Mouse (Mus musculus): ENCODE results near the gene Map6. TPM values are rescaled to one million over a fixed set of nuclear protein-coding genes. Genes with fewer than 3 reads are reported as not detected.
A peak's percentile ranks its signal among the peaks of the same experiment; 100 is the strongest.

Map6 gene
- polyA plus RNA-seq (2012; fragmentation: generic; extraction: Trizol), result 35.1 TPM

- H3ac ChIP-seq (ENCODE audit: control insufficient read depth, insufficient read length), result peak within 1 kb of the TSS; percentile 3
- peak within 1 kb of the TSS; percentile 83 for H3K4me2 ChIP-seq (ENCODE audit: low read depth)
- H3K4me3 ChIP-seq, result peak within 1 kb of the TSS; percentile 46
- peaks cover 15% of the 10 kb centered on the region for H3K79me2 ChIP-seq (ENCODE audit: control insufficient read depth, insufficient read depth)
- H3K36me3 ChIP-seq (ENCODE audit: control insufficient read depth, insufficient read depth), result no peaks in the 10 kb centered on the region
- TF ChIP-seq TCF3 (IDR thresholded peaks at IDR 0.05; ENCODE audit: insufficient read length, low read depth) (no peak), E2F4 (IDR thresholded peaks at IDR 0.05; ENCODE audit: insufficient read depth) (no peak), MYOG (IDR thresholded peaks at IDR 0.05; ENCODE audit: control insufficient read depth in 1 of 3, insufficient read depth in 1 of 3, insufficient read length in 2 of 3, low read depth in 2 of 3) (no peak), MYOD1 (IDR thresholded peaks at IDR 0.05; ENCODE audit: control insufficient read depth in 1 of 3, insufficient read length in 2 of 3, low read depth in 2 of 3) (no peak), TCF12 (IDR thresholded peaks at IDR 0.05; ENCODE audit: insufficient read depth, poor library complexity, severe bottlenecking) (no peak), REST (IDR thresholded peaks at IDR 0.05; ENCODE audit: insufficient read depth, insufficient read length) (no peak), POLR2AphosphoS2 (IDR thresholded peaks at IDR 0.05; ENCODE audit: insufficient read length, low read depth) (no peak)
- no peaks in the 10 kb centered on the region for H3K27me3 ChIP-seq (ENCODE audit: control insufficient read depth, insufficient read depth, insufficient read length)
Measured at GRCm38 (mm10) chr7:99267251-99267896, at the start of gene Map6. Map6 (plus strand) TSS chr7:99267447.

GRCm38 (mm10) chr7:99224225-99224624 is 43.0 kb upstream of the Map6 start:
- Histone ChIP-seq H3ac (ENCODE audit: control insufficient read depth, insufficient read length) (no peak overlapping the region), H3K36me3 (ENCODE audit: control insufficient read depth, insufficient read depth) (no peaks in the 10 kb centered on the region), H3K79me2 (ENCODE audit: control insufficient read depth, insufficient read depth) (no peaks in the 10 kb centered on the region), H3K27me3 (ENCODE audit: control insufficient read depth, insufficient read depth, insufficient read length) (no peaks in the 10 kb centered on the region), H3K4me3 (no peak overlapping the region), H3K4me2 (ENCODE audit: low read depth) (no peak overlapping the region)
- TF ChIP-seq SRF (IDR thresholded peaks at IDR 0.05; ENCODE audit: control insufficient read depth, insufficient read length, low read depth), result no peak
- no peak for TF ChIP-seq POLR2A (IDR thresholded peaks at IDR 0.05; ENCODE audit: insufficient read length, low read depth)

GRCm38 (mm10) chr7:99224648-99225190 is 42.5 kb upstream of the Map6 start:
- H3K36me3 ChIP-seq (ENCODE audit: control insufficient read depth, insufficient read depth), result no peaks in the 10 kb centered on the region
- no peak overlapping the region for H3K4me3 ChIP-seq
- TF ChIP-seq USF1 (IDR thresholded peaks at IDR 0.05; ENCODE audit: low read depth), result no peak
- no peak for TF ChIP-seq CEBPB (IDR thresholded peaks at IDR 0.05; ENCODE audit: insufficient read depth, poor library complexity, severe bottlenecking)
- no peak for TF ChIP-seq MAX (IDR thresholded peaks at IDR 0.05; ENCODE audit: low read depth)
- TF ChIP-seq POLR2AphosphoS2 (IDR thresholded peaks at IDR 0.05; ENCODE audit: insufficient read length, low read depth), result no peak
- TF ChIP-seq E2F4 (IDR thresholded peaks at IDR 0.05; ENCODE audit: insufficient read depth), result no peak
- no peak for TF ChIP-seq MYOG (IDR thresholded peaks at IDR 0.05; ENCODE audit: control insufficient read depth in 1 of 3, insufficient read depth in 1 of 3, insufficient read length in 2 of 3, low read depth in 2 of 3)
- TF ChIP-seq POLR2A (IDR thresholded peaks at IDR 0.05; ENCODE audit: insufficient read length, low read depth), result no peak
- TF ChIP-seq TCF3 (IDR thresholded peaks at IDR 0.05; ENCODE audit: insufficient read length, low read depth), result no peak
- no peak for TF ChIP-seq TCF12 (IDR thresholded peaks at IDR 0.05; ENCODE audit: insufficient read depth, poor library complexity, severe bottlenecking)
- TF ChIP-seq MYOD1 (IDR thresholded peaks at IDR 0.05; ENCODE audit: control insufficient read depth in 1 of 3, insufficient read length in 2 of 3, low read depth in 2 of 3), result no peak
- TF ChIP-seq SRF (IDR thresholded peaks at IDR 0.05; ENCODE audit: control insufficient read depth, insufficient read length, low read depth), result no peak
- no peak for TF ChIP-seq REST (IDR thresholded peaks at IDR 0.05; ENCODE audit: insufficient read depth, insufficient read length)
- no peak overlapping the region for H3K4me2 ChIP-seq (ENCODE audit: low read depth)
- no peaks in the 10 kb centered on the region for H3K79me2 ChIP-seq (ENCODE audit: control insufficient read depth, insufficient read depth)
- no peak overlapping the region for H3ac ChIP-seq (ENCODE audit: control insufficient read depth, insufficient read length)
- no peaks in the 10 kb centered on the region for H3K27me3 ChIP-seq (ENCODE audit: control insufficient read depth, insufficient read depth, insufficient read length)

- Histone ChIP-seq H3K36me3 (ENCODE audit: control insufficient read depth, insufficient read depth) (no peaks in the 10 kb centered on the region), H3K27me3 (ENCODE audit: control insufficient read depth, insufficient read depth, insufficient read length) (no peaks in the 10 kb centered on the region), H3K4me2 (ENCODE audit: low read depth) (no peak overlapping the region), H3K4me3 (no peak overlapping the region), H3ac (ENCODE audit: control insufficient read depth, insufficient read length) (no peak overlapping the region), H3K79me2 (ENCODE audit: control insufficient read depth, insufficient read depth) (no peaks in the 10 kb centered on the region)
- TF ChIP-seq MYOD1 (IDR thresholded peaks at IDR 0.05; ENCODE audit: control insufficient read depth in 1 of 3, insufficient read length in 2 of 3, low read depth in 2 of 3) (no peak), TCF3 (IDR thresholded peaks at IDR 0.05; ENCODE audit: insufficient read length, low read depth) (no peak), E2F4 (IDR thresholded peaks at IDR 0.05; ENCODE audit: insufficient read depth) (no peak), SRF (IDR thresholded peaks at IDR 0.05; ENCODE audit: control insufficient read depth, insufficient read length, low read depth) (no peak), REST (IDR thresholded peaks at IDR 0.05; ENCODE audit: insufficient read depth, insufficient read length) (no peak), MAX (IDR thresholded peaks at IDR 0.05; ENCODE audit: low read depth) (no peak)
Measured at GRCm38 (mm10) chr7:99225421-99225820, 41.8 kb upstream of the Map6 start.

- Histone ChIP-seq H3ac (ENCODE audit: control insufficient read depth, insufficient read length) (no peak overlapping the region), H3K4me2 (ENCODE audit: low read depth) (no peak overlapping the region), H3K4me3 (no peak overlapping the region), H3K27me3 (ENCODE audit: control insufficient read depth, insufficient read depth, insufficient read length) (no peaks in the 10 kb centered on the region), H3K79me2 (ENCODE audit: control insufficient read depth, insufficient read depth) (no peaks in the 10 kb centered on the region), H3K36me3 (ENCODE audit: control insufficient read depth, insufficient read depth) (no peaks in the 10 kb centered on the region)
- TF ChIP-seq MAX (IDR thresholded peaks at IDR 0.05; ENCODE audit: low read depth) (no peak), TCF12 (IDR thresholded peaks at IDR 0.05; ENCODE audit: insufficient read depth, poor library complexity, severe bottlenecking) (no peak), REST (IDR thresholded peaks at IDR 0.05; ENCODE audit: insufficient read depth, insufficient read length) (no peak), MYOD1 (IDR thresholded peaks at IDR 0.05; ENCODE audit: control insufficient read depth in 1 of 3, insufficient read length in 2 of 3, low read depth in 2 of 3) (no peak), USF1 (IDR thresholded peaks at IDR 0.05; ENCODE audit: low read depth) (no peak), E2F4 (IDR thresholded peaks at IDR 0.05; ENCODE audit: insufficient read depth) (no peak), POLR2AphosphoS2 (IDR thresholded peaks at IDR 0.05; ENCODE audit: insufficient read length, low read depth) (no peak), CEBPB (IDR thresholded peaks at IDR 0.05; ENCODE audit: insufficient read depth, poor library complexity, severe bottlenecking) (no peak), MYOG (IDR thresholded peaks at IDR 0.05; ENCODE audit: control insufficient read depth in 1 of 3, insufficient read depth in 1 of 3, insufficient read length in 2 of 3, low read depth in 2 of 3) (no peak), TCF3 (IDR thresholded peaks at IDR 0.05; ENCODE audit: insufficient read length, low read depth) (no peak), SRF (IDR thresholded peaks at IDR 0.05; ENCODE audit: control insufficient read depth, insufficient read length, low read depth) (no peak), POLR2A (IDR thresholded peaks at IDR 0.05; ENCODE audit: insufficient read length, low read depth) (no peak)
Measured at GRCm38 (mm10) chr7:99226662-99227061, 40.6 kb upstream of the Map6 start.

Data from myocyte (in vitro differentiated cells).